Mouse (Mus musculus): ENCODE measurements around the gene Fyco1. TPM values are rescaled to one million over a fixed set of nuclear protein-coding genes. Genes with fewer than 3 reads are reported as not detected.
"Not testable (repeated sequence)": the region's sequence is repeated elsewhere in the genome, so short reads cannot be mapped to it uniquely, and the experiment has no call there.

Gene Fyco1
- polyA plus RNA-seq, 1 experiment, result 25.5 TPM

- TF ChIP-seq POLR2A (IDR thresholded peaks at IDR 0.05; ENCODE audit: control insufficient read depth, low read depth, low read length), result no peak
- TF ChIP-seq CTCF (IDR thresholded peaks at IDR 0.05; ENCODE audit: control insufficient read depth, insufficient read depth, insufficient replicate concordance, low read depth, low read length), result no peak
- H3K4me3 ChIP-seq (ENCODE audit: control insufficient read depth, low read depth, low read length), result no peak overlapping the region
- no peaks in the 10 kb centered on the region for H3K27me3 ChIP-seq (ENCODE audit: control insufficient read depth, insufficient read depth, low read length)
- no peak overlapping the region for H3K27ac ChIP-seq (ENCODE audit: control insufficient read depth, insufficient read depth, low read depth, low read length)
- H3K4me1 ChIP-seq (ENCODE audit: control insufficient read depth, insufficient read depth, low read length), result no peaks in the 10 kb centered on the region
- no peaks in the 10 kb centered on the region for H3K36me3 ChIP-seq (ENCODE audit: control insufficient read depth, insufficient read depth, low read length)
These were observed 87.9 kb downstream of the Fyco1 start for GRCm38 (mm10) chr9:123763771-123764170.

GRCm38 (mm10) chr9:123762886-123763285, 88.8 kb downstream of the Fyco1 start:
- no peak overlapping the region for H3K27ac ChIP-seq (ENCODE audit: control insufficient read depth, insufficient read depth, low read depth, low read length)
- TF ChIP-seq POLR2A (IDR thresholded peaks at IDR 0.05; ENCODE audit: control insufficient read depth, low read depth, low read length), result no peak
- no peak for TF ChIP-seq CTCF (IDR thresholded peaks at IDR 0.05; ENCODE audit: control insufficient read depth, insufficient read depth, insufficient replicate concordance, low read depth, low read length)
- H3K4me3 ChIP-seq (ENCODE audit: control insufficient read depth, low read depth, low read length), result no peak overlapping the region
- H3K36me3 ChIP-seq (ENCODE audit: control insufficient read depth, insufficient read depth, low read length), result no peaks in the 10 kb centered on the region
- no peaks in the 10 kb centered on the region for H3K4me1 ChIP-seq (ENCODE audit: control insufficient read depth, insufficient read depth, low read length)
- no peaks in the 10 kb centered on the region for H3K27me3 ChIP-seq (ENCODE audit: control insufficient read depth, insufficient read depth, low read length)

- no peak overlapping the region for H3K4me3 ChIP-seq (ENCODE audit: control insufficient read depth, low read depth, low read length)
- H3K4me1 ChIP-seq (ENCODE audit: control insufficient read depth, insufficient read depth, low read length), result no peaks in the 10 kb centered on the region
- H3K27me3 ChIP-seq (ENCODE audit: control insufficient read depth, insufficient read depth, low read length), result no peaks in the 10 kb centered on the region
- no peaks in the 10 kb centered on the region for H3K36me3 ChIP-seq (ENCODE audit: control insufficient read depth, insufficient read depth, low read length)
- no peak overlapping the region for H3K27ac ChIP-seq (ENCODE audit: control insufficient read depth, insufficient read depth, low read depth, low read length)
- TF ChIP-seq CTCF (IDR thresholded peaks at IDR 0.05; ENCODE audit: control insufficient read depth, insufficient read depth, insufficient replicate concordance, low read depth, low read length), result no peak
- no peak for TF ChIP-seq POLR2A (IDR thresholded peaks at IDR 0.05; ENCODE audit: control insufficient read depth, low read depth, low read length)
These were observed 90.9 kb downstream of the Fyco1 start for GRCm38 (mm10) chr9:123760806-123761205.

- Histone ChIP-seq H3K4me1 (ENCODE audit: control insufficient read depth, insufficient read depth, low read length) (no peaks in the 10 kb centered on the region), H3K36me3 (ENCODE audit: control insufficient read depth, insufficient read depth, low read length) (no peaks in the 10 kb centered on the region), H3K27ac (ENCODE audit: control insufficient read depth, insufficient read depth, low read depth, low read length) (no peak overlapping the region), H3K4me3 (ENCODE audit: control insufficient read depth, low read depth, low read length) (no peak overlapping the region), H3K27me3 (ENCODE audit: control insufficient read depth, insufficient read depth, low read length) (no peaks in the 10 kb centered on the region)
- TF ChIP-seq CTCF (IDR thresholded peaks at IDR 0.05; ENCODE audit: control insufficient read depth, insufficient read depth, insufficient replicate concordance, low read depth, low read length) (no peak), POLR2A (IDR thresholded peaks at IDR 0.05; ENCODE audit: control insufficient read depth, low read depth, low read length) (no peak)
These were observed 93.1 kb downstream of the Fyco1 start for GRCm38 (mm10) chr9:123758645-123759044.

- Histone ChIP-seq H3K27ac (ENCODE audit: control insufficient read depth, insufficient read depth, low read depth, low read length) (no peak overlapping the region), H3K4me3 (ENCODE audit: control insufficient read depth, low read depth, low read length) (no peak overlapping the region), H3K4me1 (ENCODE audit: control insufficient read depth, insufficient read depth, low read length) (no peaks in the 10 kb centered on the region), H3K27me3 (ENCODE audit: control insufficient read depth, insufficient read depth, low read length) (no peaks in the 10 kb centered on the region), H3K36me3 (ENCODE audit: control insufficient read depth, insufficient read depth, low read length) (no peaks in the 10 kb centered on the region)
- TF ChIP-seq POLR2A (IDR thresholded peaks at IDR 0.05; ENCODE audit: control insufficient read depth, low read depth, low read length) (no peak), CTCF (IDR thresholded peaks at IDR 0.05; ENCODE audit: control insufficient read depth, insufficient read depth, insufficient replicate concordance, low read depth, low read length) (no peak)
These were observed 93.5 kb downstream of the Fyco1 start for GRCm38 (mm10) chr9:123758156-123758555.

- H3K4me1 ChIP-seq (ENCODE audit: control insufficient read depth, insufficient read depth, low read length), result no peaks in the 10 kb centered on the region
- no peak overlapping the region for H3K4me3 ChIP-seq (ENCODE audit: control insufficient read depth, low read depth, low read length)
- TF ChIP-seq CTCF (IDR thresholded peaks at IDR 0.05; ENCODE audit: control insufficient read depth, insufficient read depth, insufficient replicate concordance, low read depth, low read length), result no peak
- TF ChIP-seq POLR2A (IDR thresholded peaks at IDR 0.05; ENCODE audit: control insufficient read depth, low read depth, low read length), result no peak
- no peaks in the 10 kb centered on the region for H3K36me3 ChIP-seq (ENCODE audit: control insufficient read depth, insufficient read depth, low read length)
- no peak overlapping the region for H3K27ac ChIP-seq (ENCODE audit: control insufficient read depth, insufficient read depth, low read depth, low read length)
- H3K27me3 ChIP-seq (ENCODE audit: control insufficient read depth, insufficient read depth, low read length), result no peaks in the 10 kb centered on the region
These were observed 94.4 kb downstream of the Fyco1 start for GRCm38 (mm10) chr9:123757326-123757725.

GRCm38 (mm10) chr9:123756752-123757151, 94.9 kb downstream of the Fyco1 start:
- TF ChIP-seq CTCF (IDR thresholded peaks at IDR 0.05; ENCODE audit: control insufficient read depth, insufficient read depth, insufficient replicate concordance, low read depth, low read length) (no peak), POLR2A (IDR thresholded peaks at IDR 0.05; ENCODE audit: control insufficient read depth, low read depth, low read length) (no peak)
- no peaks in the 10 kb centered on the region for H3K36me3 ChIP-seq (ENCODE audit: control insufficient read depth, insufficient read depth, low read length)

GRCm38 (mm10) chr9:123754333-123754732, 97.4 kb downstream of the Fyco1 start:
- TF ChIP-seq POLR2A (IDR thresholded peaks at IDR 0.05; ENCODE audit: control insufficient read depth, low read depth, low read length) (no peak), CTCF (IDR thresholded peaks at IDR 0.05; ENCODE audit: control insufficient read depth, insufficient read depth, insufficient replicate concordance, low read depth, low read length) (no peak)
- no peak overlapping the region for H3K4me3 ChIP-seq (ENCODE audit: control insufficient read depth, low read depth, low read length)
- H3K4me1 ChIP-seq (ENCODE audit: control insufficient read depth, insufficient read depth, low read length), result no peaks in the 10 kb centered on the region
- H3K27me3 ChIP-seq (ENCODE audit: control insufficient read depth, insufficient read depth, low read length), result no peaks in the 10 kb centered on the region
- no peak overlapping the region for H3K27ac ChIP-seq (ENCODE audit: control insufficient read depth, insufficient read depth, low read depth, low read length)
- no peaks in the 10 kb centered on the region for H3K36me3 ChIP-seq (ENCODE audit: control insufficient read depth, insufficient read depth, low read length)

More at GRCm38 (mm10) chr9:123756752-123757151, 94.9 kb downstream of the Fyco1 start:
- Histone ChIP-seq H3K27me3 (ENCODE audit: control insufficient read depth, insufficient read depth, low read length) (no peaks in the 10 kb centered on the region), H3K27ac (ENCODE audit: control insufficient read depth, insufficient read depth, low read depth, low read length) (no peak overlapping the region), H3K4me1 (ENCODE audit: control insufficient read depth, insufficient read depth, low read length) (no peaks in the 10 kb centered on the region), H3K4me3 (ENCODE audit: control insufficient read depth, low read depth, low read length) (no peak overlapping the region)

GRCm38 (mm10) chr9:123749687-123750086, 102.0 kb downstream of the Fyco1 start:
- H3K27ac ChIP-seq (ENCODE audit: control insufficient read depth, insufficient read depth, low read depth, low read length); H3K4me1 ChIP-seq (ENCODE audit: control insufficient read depth, insufficient read depth, low read length); H3K36me3 ChIP-seq (ENCODE audit: control insufficient read depth, insufficient read depth, low read length); H3K4me3 ChIP-seq (ENCODE audit: control insufficient read depth, low read depth, low read length); H3K27me3 ChIP-seq (ENCODE audit: control insufficient read depth, insufficient read depth, low read length): not testable (repeated sequence)

Measured in testis, adult 2 months (tissue).